Mouse (Mus musculus): ENCODE data around the gene Gcnt2. TPM values are rescaled to one million over a fixed set of nuclear protein-coding genes. Genes with fewer than 3 reads are reported as not detected.

The Gcnt2 gene
- polyA plus RNA-seq, 1 experiment = 57.5 TPM

GRCm38 (mm10) chr13:40875415-40875814, 15.9 kb downstream of the Gcnt2 start:
- Histone ChIP-seq H3K9ac (ENCODE audit: low read depth, poor library complexity, severe bottlenecking) (no peak overlapping the region), H3K9me3 (replicated peaks; ENCODE audit: control insufficient read depth, insufficient read depth, low read length, poor library complexity, severe bottlenecking) (0 out of 2 replicates have a peak, but pooled peaks cover 4% of the 10 kb centered on the region), H3K4me1 (ENCODE audit: control insufficient read depth, insufficient read depth, low read length) (no peaks in the 10 kb centered on the region), H3K4me3 (ENCODE audit: low read depth, low read length) (no peak overlapping the region), H3K27me3 (ENCODE audit: control insufficient read depth, insufficient read depth, low read length, poor library complexity, severe bottlenecking) (no peaks in the 10 kb centered on the region), H3K36me3 (ENCODE audit: control insufficient read depth, insufficient read depth, low read length, poor library complexity, severe bottlenecking) (0 out of 2 replicates have a peak, but pooled peaks cover 2% of the 10 kb centered on the region), H3K27ac (ENCODE audit: insufficient read depth, low read length) (no peak overlapping the region)
- no peak for TF ChIP-seq CTCF (IDR thresholded peaks at IDR 0.05; ENCODE audit: low read depth, low read length)

GRCm38 (mm10) chr13:40877589-40877988, 18.0 kb downstream of the Gcnt2 start:
- no peaks in the 10 kb centered on the region for H3K27me3 ChIP-seq (ENCODE audit: control insufficient read depth, insufficient read depth, low read length, poor library complexity, severe bottlenecking)
- H3K9ac ChIP-seq (ENCODE audit: low read depth, poor library complexity, severe bottlenecking) = no peak overlapping the region
- 0 out of 2 replicates have a peak, but pooled peaks cover 2% of the 10 kb centered on the region for H3K36me3 ChIP-seq (ENCODE audit: control insufficient read depth, insufficient read depth, low read length, poor library complexity, severe bottlenecking)

GRCm38 (mm10) chr13:40880557-40880956, 21.0 kb downstream of the Gcnt2 start:
- TF ChIP-seq POLR2A (IDR thresholded peaks at IDR 0.05; ENCODE audit: insufficient read depth, low read length) (no peak), EP300 (IDR thresholded peaks at IDR 0.05; ENCODE audit: insufficient read depth, low read depth, low read length) (no peak), CTCF (IDR thresholded peaks at IDR 0.05; ENCODE audit: low read depth, low read length) (no peak)
- Histone ChIP-seq H3K36me3 (ENCODE audit: control insufficient read depth, insufficient read depth, low read length, poor library complexity, severe bottlenecking) (no peaks in the 10 kb centered on the region), H3K4me1 (ENCODE audit: control insufficient read depth, insufficient read depth, low read length) (peaks cover 2% of the 10 kb centered on the region), H3K4me3 (ENCODE audit: low read depth, low read length) (peak overlapping the region; percentile 58), H3K27ac (ENCODE audit: insufficient read depth, low read length) (no peak overlapping the region), H3K9me3 (replicated peaks; ENCODE audit: control insufficient read depth, insufficient read depth, low read length, poor library complexity, severe bottlenecking) (no peaks in the 10 kb centered on the region), H3K27me3 (ENCODE audit: control insufficient read depth, insufficient read depth, low read length, poor library complexity, severe bottlenecking) (no peaks in the 10 kb centered on the region), H3K9ac (ENCODE audit: low read depth, poor library complexity, severe bottlenecking) (no peak overlapping the region)

More at GRCm38 (mm10) chr13:40877589-40877988, 18.0 kb downstream of the Gcnt2 start:
- H3K9me3 ChIP-seq (replicated peaks; ENCODE audit: control insufficient read depth, insufficient read depth, low read length, poor library complexity, severe bottlenecking) = 0 out of 2 replicates have a peak, but pooled peaks cover 4% of the 10 kb centered on the region
- H3K4me1 ChIP-seq (ENCODE audit: control insufficient read depth, insufficient read depth, low read length) = no peaks in the 10 kb centered on the region
- H3K4me3 ChIP-seq (ENCODE audit: low read depth, low read length) = no peak overlapping the region
- H3K27ac ChIP-seq (ENCODE audit: insufficient read depth, low read length) = no peak overlapping the region
- TF ChIP-seq CTCF (IDR thresholded peaks at IDR 0.05; ENCODE audit: low read depth, low read length) (no peak), EP300 (IDR thresholded peaks at IDR 0.05; ENCODE audit: insufficient read depth, low read depth, low read length) (no peak), POLR2A (IDR thresholded peaks at IDR 0.05; ENCODE audit: insufficient read depth, low read length) (no peak)

GRCm38 (mm10) chr13:40882606-40883005, 23.1 kb downstream of the Gcnt2 start:
- no peak for TF ChIP-seq POLR2A (IDR thresholded peaks at IDR 0.05; ENCODE audit: insufficient read depth, low read length)
- no peak for TF ChIP-seq CTCF (IDR thresholded peaks at IDR 0.05; ENCODE audit: low read depth, low read length)
- no peak for TF ChIP-seq EP300 (IDR thresholded peaks at IDR 0.05; ENCODE audit: insufficient read depth, low read depth, low read length)
- Histone ChIP-seq H3K27me3 (ENCODE audit: control insufficient read depth, insufficient read depth, low read length, poor library complexity, severe bottlenecking) (no peaks in the 10 kb centered on the region), H3K4me3 (ENCODE audit: low read depth, low read length) (no peak overlapping the region), H3K27ac (ENCODE audit: insufficient read depth, low read length) (no peak overlapping the region), H3K9ac (ENCODE audit: low read depth, poor library complexity, severe bottlenecking) (no peak overlapping the region), H3K9me3 (replicated peaks; ENCODE audit: control insufficient read depth, insufficient read depth, low read length, poor library complexity, severe bottlenecking) (no peaks in the 10 kb centered on the region), H3K4me1 (ENCODE audit: control insufficient read depth, insufficient read depth, low read length) (peaks cover 2% of the 10 kb centered on the region), H3K36me3 (ENCODE audit: control insufficient read depth, insufficient read depth, low read length, poor library complexity, severe bottlenecking) (no peaks in the 10 kb centered on the region)

GRCm38 (mm10) chr13:40883903-40884302, 24.3 kb downstream of the Gcnt2 start:
- H3K27ac ChIP-seq (ENCODE audit: insufficient read depth, low read length) = no peak overlapping the region
- no peak overlapping the region for H3K4me3 ChIP-seq (ENCODE audit: low read depth, low read length)
- no peaks in the 10 kb centered on the region for H3K27me3 ChIP-seq (ENCODE audit: control insufficient read depth, insufficient read depth, low read length, poor library complexity, severe bottlenecking)
- no peaks in the 10 kb centered on the region for H3K9me3 ChIP-seq (replicated peaks; ENCODE audit: control insufficient read depth, insufficient read depth, low read length, poor library complexity, severe bottlenecking)
- H3K9ac ChIP-seq (ENCODE audit: low read depth, poor library complexity, severe bottlenecking) = no peak overlapping the region
- H3K4me1 ChIP-seq (ENCODE audit: control insufficient read depth, insufficient read depth, low read length) = peaks cover 2% of the 10 kb centered on the region
- TF ChIP-seq EP300 (IDR thresholded peaks at IDR 0.05; ENCODE audit: insufficient read depth, low read depth, low read length) (0 out of 2 replicates have a peak, but pooled peaks have one; percentile 51), POLR2A (IDR thresholded peaks at IDR 0.05; ENCODE audit: insufficient read depth, low read length) (no peak)
- 0 out of 2 replicates have a peak, but pooled peaks cover 4% of the 10 kb centered on the region for H3K36me3 ChIP-seq (ENCODE audit: control insufficient read depth, insufficient read depth, low read length, poor library complexity, severe bottlenecking)

- TF ChIP-seq CTCF (IDR thresholded peaks at IDR 0.05; ENCODE audit: low read depth, low read length) = no peak
- TF ChIP-seq EP300 (IDR thresholded peaks at IDR 0.05; ENCODE audit: insufficient read depth, low read depth, low read length) = no peak
- no peak for TF ChIP-seq POLR2A (IDR thresholded peaks at IDR 0.05; ENCODE audit: insufficient read depth, low read length)
- Histone ChIP-seq H3K9ac (ENCODE audit: low read depth, poor library complexity, severe bottlenecking) (no peak overlapping the region), H3K27ac (ENCODE audit: insufficient read depth, low read length) (peak overlapping the region; percentile 2), H3K27me3 (ENCODE audit: control insufficient read depth, insufficient read depth, low read length, poor library complexity, severe bottlenecking) (no peaks in the 10 kb centered on the region), H3K4me1 (ENCODE audit: control insufficient read depth, insufficient read depth, low read length) (peaks cover 2% of the 10 kb centered on the region), H3K36me3 (ENCODE audit: control insufficient read depth, insufficient read depth, low read length, poor library complexity, severe bottlenecking) (peaks cover 6% of the 10 kb centered on the region; the same call in 1 of the 2 replicates), H3K9me3 (replicated peaks; ENCODE audit: control insufficient read depth, insufficient read depth, low read length, poor library complexity, severe bottlenecking) (no peaks in the 10 kb centered on the region), H3K4me3 (ENCODE audit: low read depth, low read length) (no peak overlapping the region)
Observed at GRCm38 (mm10) chr13:40884878-40885277, 25.3 kb downstream of the Gcnt2 start.

Measured in ES-Bruce4 (cell line).